Mouse (Mus musculus) bone marrow, adult 2 months (tissue): ENCODE results near the gene Lbr. TPM values are rescaled to one million over a fixed set of nuclear protein-coding genes. Genes with fewer than 3 reads are reported as not detected.

Experiments
- H3K27ac ChIP-seq: fragments of 200-500 bp; 2 replicates; pipeline ENCODE4 v1.5.1; 2012; ENCODE audit warnings: low read depth, mild to moderate bottlenecking, control low read depth, inconsistent platforms, low read length; ENCODE audit not compliant: control insufficient read depth, poor library complexity, insufficient read depth
- H3K4me1 ChIP-seq: fragments of 200-500 bp; 2 replicates; pipeline ENCODE4 v1.6.1; 2011; ENCODE audit warnings: low read length; ENCODE audit not compliant: control insufficient read depth, insufficient read depth
- H3K4me3 ChIP-seq: fragments of 200-500 bp; replicated peaks from 2 replicates; pipeline ENCODE3; 2011; ENCODE audit warnings: mild to moderate bottlenecking, low read depth, low read length, control low read depth; ENCODE audit not compliant: control insufficient read depth
- CTCF ChIP-seq: fragments of 200-500 bp; IDR thresholded peaks from 2 replicates; pipeline ENCODE4 v1.5.1; 2011; ENCODE audit warnings: low read length, control low read depth; ENCODE audit not compliant: control insufficient read depth, insufficient read depth
- POLR2A ChIP-seq: fragments of 200-500 bp; IDR thresholded peaks from 2 replicates; pipeline ENCODE4 v1.6.1; 2011; ENCODE audit warnings: low read depth, mild to moderate bottlenecking, control low read depth, low read length, borderline replicate concordance; ENCODE audit not compliant: control insufficient read depth
- WGBS: fragments of 180-500 bp; shearing (Covaris S2); methylation state at CpG from one replicate; pipeline ENCODE4 v1.1.7; 2018; 5-methylcytosine and 5-hydroxymethylcytosine counted together
- polyA plus RNA-seq: library from polyadenylated mRNA; stranded (reverse); fragments of >200 nt; gene quantifications from 2 replicates; pipeline ENCODE4 v1.2.4, GENCODE M21; 2011; ENCODE audit warnings: low replicate concordance; ENCODE audit not compliant: missing spikeins, insufficient read depth, insufficient read length

Lbr gene
- polyA plus RNA-seq, 1 experiment: 176 TPM

GRCm38 (mm10) chr1:181776541-181776940 is 66.3 kb downstream of the Lbr start:
- Histone ChIP-seq H3K27ac (no peak overlapping the region), H3K4me3 (no peak overlapping the region), H3K4me1 (no peaks in the 10 kb centered on the region)
- TF ChIP-seq POLR2A (no peak), CTCF (no peak)
- 53% methylated on average over 1 of the region's 1 CpGs for WGBS

DNA sequence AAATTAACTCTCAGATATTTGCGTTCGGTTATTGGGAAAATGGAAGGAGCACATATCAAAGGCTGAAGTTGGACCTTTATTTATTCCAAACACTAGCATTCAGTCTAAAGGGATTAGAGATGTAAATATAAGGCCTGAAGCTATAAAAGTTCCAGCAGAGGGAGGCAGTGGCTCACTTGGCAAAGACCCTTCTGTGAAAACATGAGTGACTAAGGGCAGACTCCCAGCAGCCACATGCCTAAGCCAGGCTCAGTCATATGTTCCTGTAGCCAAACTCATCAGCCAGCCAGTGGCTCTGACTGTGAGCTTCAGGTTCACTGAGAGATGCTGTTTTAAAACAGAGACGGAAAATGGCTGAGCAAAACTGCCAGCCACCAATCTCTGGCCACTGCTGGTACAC is 71.0 kb downstream of the Lbr start:
- Histone ChIP-seq H3K4me1 (no peaks in the 10 kb centered on the region), H3K4me3 (no peak overlapping the region), H3K27ac (no peak overlapping the region)
- no peak for TF ChIP-seq CTCF
- no peak for TF ChIP-seq POLR2A
- 84% methylated on average over 3 of the region's 3 CpGs for WGBS

DNA sequence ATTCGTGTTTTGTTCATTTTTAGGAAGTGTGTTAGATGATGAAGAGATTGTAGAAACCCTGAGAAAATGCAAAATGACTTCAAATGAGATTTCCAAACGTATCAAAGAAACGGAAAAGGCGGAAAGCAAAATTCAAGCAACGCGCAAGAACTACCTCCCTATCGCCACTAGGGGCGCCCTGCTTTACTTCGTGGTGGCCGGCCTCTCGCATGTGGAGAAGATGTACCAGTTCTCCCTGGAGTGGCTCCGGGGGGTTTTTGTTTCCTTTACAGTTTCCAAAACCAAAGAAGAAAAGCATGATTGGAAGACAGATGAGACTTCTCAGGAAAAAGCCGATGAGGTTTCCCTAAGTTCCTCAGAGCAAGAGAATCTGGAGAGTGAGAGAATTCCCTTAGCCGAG is 73.5 kb downstream of the Lbr start:
- Histone ChIP-seq H3K4me3 (no peak overlapping the region), H3K27ac (no peak overlapping the region), H3K4me1 (no peaks in the 10 kb centered on the region)
- TF ChIP-seq POLR2A (no peak), CTCF (peak; percentile 17; the same call in 1 of the 2 replicates)
- WGBS: 71% methylated on average over 14 of the region's 14 CpGs

Other genes starting within 250 kb of the Lbr start
- gene Enah, start 176.9 kb upstream of the Lbr start, polyA plus RNA-seq: 7.7 and 20.3 TPM in 2 replicates